10 mouse cellular contexts compared by ENCODE assay signal in genomic region chr2:6366521-6366928, GRCm38 (mm10). TPM values are rescaled to one million over a fixed set of nuclear protein-coding genes. Genes with fewer than 3 reads are reported as not detected.
DNase-seq lines count a peak whose midpoint lies in the region; ATAC-seq lines count a peak whose summit lies in the region.
"Had no signal": no experiment of that assay in that cellular context is flagged by ENCODE, and none has a peak within 500 bp of the region (broad histone marks: within the 10 kb centered on the region; RNA-seq: fewer than 3 reads in every experiment).

No protein-coding gene starts in this region.

- no peak overlapping the region for H3K27ac ChIP-seq in neural tube, embryonic 12.5 days
- no peak overlapping the region for H3K27ac ChIP-seq in neural tube, embryonic 15.5 days (replicated peaks)
- H3K27ac ChIP-seq in intestine, embryonic 16.5 days (ENCODE audit: low read length): 0 out of 2 replicates have a peak overlapping the region, but pooled peaks have one; percentile 4
- H3K27ac ChIP-seq in stomach, embryonic 16.5 days (ENCODE audit: low read length): peak overlapping the region; percentile 41; the same call in 1 of the 2 replicates

- H3K9me3 ChIP-seq in neural tube, embryonic 12.5 days: no peaks in the 10 kb centered on the region
- no peaks in the 10 kb centered on the region for H3K9me3 ChIP-seq in neural tube, embryonic 15.5 days (replicated peaks)
- H3K9me3 ChIP-seq in intestine, embryonic 16.5 days (ENCODE audit: control insufficient read depth, low read length): no peaks in the 10 kb centered on the region
- no peaks in the 10 kb centered on the region for H3K9me3 ChIP-seq in stomach, embryonic 16.5 days (replicated peaks; ENCODE audit: control insufficient read depth, low read length)

- H3K9ac ChIP-seq in neural tube, embryonic 12.5 days: no peak overlapping the region
- no peak overlapping the region for H3K9ac ChIP-seq in neural tube, embryonic 15.5 days (replicated peaks)
- H3K9ac ChIP-seq in intestine, embryonic 16.5 days (ENCODE audit: low read depth, low read length): no peak overlapping the region
- H3K9ac ChIP-seq in stomach, embryonic 16.5 days (ENCODE audit: low read length): no peak overlapping the region

- no peaks in the 10 kb centered on the region for H3K36me3 ChIP-seq in neural tube, embryonic 12.5 days
- no peaks in the 10 kb centered on the region for H3K36me3 ChIP-seq in neural tube, embryonic 15.5 days
- H3K36me3 ChIP-seq in intestine, embryonic 16.5 days (ENCODE audit: control insufficient read depth, insufficient read depth, low read length): no peaks in the 10 kb centered on the region
- H3K36me3 ChIP-seq in stomach, embryonic 16.5 days (ENCODE audit: control insufficient read depth, insufficient read depth, low read length): no peaks in the 10 kb centered on the region

- no peak overlapping the region for H3K4me3 ChIP-seq in neural tube, embryonic 12.5 days
- H3K4me3 ChIP-seq in neural tube, embryonic 15.5 days (replicated peaks): no peak overlapping the region
- no peak overlapping the region for H3K4me3 ChIP-seq in intestine, embryonic 16.5 days (ENCODE audit: low read length)
- H3K4me3 ChIP-seq in stomach, embryonic 16.5 days (replicated peaks; ENCODE audit: low read length): no peak overlapping the region

- peak; percentile 64; the same call in 1 of the 2 replicates for ATAC-seq in neural tube, embryonic 12.5 days (ENCODE audit: low FRiP score, low read depth)
- ATAC-seq in neural tube, embryonic 15.5 days (ENCODE audit: low FRiP score): no peak
- ATAC-seq in intestine, embryonic 16.5 days: peak; percentile 57
- peak; percentile 56 for ATAC-seq in stomach, embryonic 16.5 days (ENCODE audit: insufficient read depth, low FRiP score)

- DNase-seq in adrenal gland, adult 2 months: peak; percentile 40
- DNase-seq in adrenal gland, adult 18-20 months (ENCODE audit: low spot score in 2 of 2): no peak
- DNase-seq in ovary, postnatal 10 days (ENCODE audit: low spot score): no peak
- DNase-seq in urinary bladder, postnatal 25 days (ENCODE audit: low spot score): no peak
- DNase-seq: B cell, adult 2 months; kidney, postnatal 10 days had no signal

- 53% methylated on average over 9 of the region's 9 CpGs for WGBS in neural tube, embryonic 12.5 days
- WGBS in neural tube, embryonic 15.5 days: 40% methylated on average over 9 of the region's 9 CpGs
- 45% methylated on average over 9 of the region's 9 CpGs for WGBS in intestine, embryonic 16.5 days
- WGBS in stomach, embryonic 16.5 days: 45% methylated on average over 9 of the region's 9 CpGs

- H3K27me3 ChIP-seq in neural tube, embryonic 12.5 days (replicated peaks): no peaks in the 10 kb centered on the region
- no peaks in the 10 kb centered on the region for H3K27me3 ChIP-seq in neural tube, embryonic 15.5 days (replicated peaks)
- H3K27me3 ChIP-seq in intestine, embryonic 16.5 days (replicated peaks; ENCODE audit: control insufficient read depth, insufficient read depth, low read length): no peaks in the 10 kb centered on the region
- H3K27me3 ChIP-seq in stomach, embryonic 16.5 days (ENCODE audit: control insufficient read depth, insufficient read depth, low read length): no peaks in the 10 kb centered on the region

- no peak overlapping the region for H3K4me2 ChIP-seq in neural tube, embryonic 12.5 days (replicated peaks)
- H3K4me2 ChIP-seq in neural tube, embryonic 15.5 days: no peak overlapping the region
- no peak overlapping the region for H3K4me2 ChIP-seq in intestine, embryonic 16.5 days (ENCODE audit: low read depth, low read length)
- no peak overlapping the region; the same call in 1 of the 2 replicates for H3K4me2 ChIP-seq in stomach, embryonic 16.5 days (ENCODE audit: low read depth, low read length)

- peaks cover 17% of the 10 kb centered on the region for H3K4me1 ChIP-seq in neural tube, embryonic 12.5 days
- peaks cover 13% of the 10 kb centered on the region; the same call in 1 of the 2 replicates for H3K4me1 ChIP-seq in neural tube, embryonic 15.5 days
- peaks cover 34% of the 10 kb centered on the region for H3K4me1 ChIP-seq in intestine, embryonic 16.5 days (ENCODE audit: control insufficient read depth, insufficient read depth, low read length)
- peaks cover 25% of the 10 kb centered on the region for H3K4me1 ChIP-seq in stomach, embryonic 16.5 days (ENCODE audit: control insufficient read depth, insufficient read depth, low read length)

RNA-seq across cellular contexts. Expression of gene Usp6nl, which starts 44.1 kb away (rescaled TPM):
- total RNA-seq in adrenal gland, adult 2 months (2021): 10 to 100 TPM; 35.9 to 42.0 TPM
- 3.3 and 5.9 TPM in 2 replicates for polyA plus RNA-seq in adrenal gland, adult 2 months (2012; rRNA removed)
- 10 to 100 TPM; 20.0 to 41.5 TPM for total RNA-seq in adrenal gland, adult 18-20 months (2021)
- 12.8 and 13.6 TPM in 2 replicates for polyA plus RNA-seq in neural tube, embryonic 12.5 days (2016; fragmentation: Nextera tagmentation; extraction: Ambion mirVana)
- 6.5 TPM in 2 replicates for polyA plus RNA-seq in neural tube, embryonic 15.5 days (2015; fragmentation: Nextera tagmentation; extraction: Ambion mirVana)
- 7.8 and 8.4 TPM in 2 replicates for polyA plus RNA-seq in intestine, embryonic 16.5 days (2015; fragmentation: Nextera tagmentation; extraction: Ambion mirVana)
- 9.4 and 10.4 TPM in 2 replicates for polyA plus RNA-seq in stomach, embryonic 16.5 days (2015; fragmentation: Nextera tagmentation; extraction: Ambion mirVana)

Comparison
In these comparisons a context has a peak if more than half of its experiments do, and no peak if none do; other contexts are left out.
1. H3K27ac ChIP-seq: peak in intestine, embryonic 16.5 days (single experiment) and stomach, embryonic 16.5 days (single experiment); none in neural tube, embryonic 12.5 days (single experiment) and neural tube, embryonic 15.5 days (single experiment).